Mouse (Mus musculus): ENCODE results near the gene Tomm40.

DNA sequence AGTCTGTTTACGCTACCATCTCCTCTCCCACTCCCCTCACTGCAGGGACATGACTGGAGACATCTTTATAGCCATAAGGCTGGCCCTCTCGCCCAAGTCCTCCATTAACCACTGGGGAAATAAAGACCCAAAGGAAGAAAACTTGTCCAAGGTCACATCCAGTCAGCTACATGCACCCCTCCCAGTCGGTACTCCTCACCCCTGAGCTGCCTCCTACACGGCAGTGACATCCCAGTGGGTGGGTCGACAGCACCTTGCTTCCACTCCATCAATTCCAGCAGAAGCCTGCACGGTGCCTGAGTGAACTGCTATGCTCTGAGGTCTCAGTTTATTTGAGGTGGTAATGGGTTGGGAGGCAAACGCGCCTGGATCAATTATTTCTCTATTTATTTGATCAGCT lies 51.3 kb downstream of the Tomm40 start:
- TF ChIP-seq TAL1 (IDR thresholded peaks at IDR 0.05; ENCODE audit: low read length): no peak
- no peak for TF ChIP-seq GATA1 (IDR thresholded peaks at IDR 0.05; ENCODE audit: low read length)

All from erythroblast, embryonic 14.5 days (primary cell).